Mouse (Mus musculus) ES-E14 (cell line): ENCODE measurements at regions not wholly inside any gene's neighbourhood (a gene's known extent, or its start where the extent isn't known, plus 50 kb on each side); places are given as distances from the start of the nearest gene placed in this dataset.

ENCODE experiments used
- DNase-seq: peaks from one replicate; pipeline ENCODE4 v3.0.0-alpha.2; 2013; ENCODE audit warnings: low read depth, low spot score
- H3K27ac ChIP-seq: 2 replicates; pipeline ENCODE4 v1.5.1; 2012; ENCODE audit warnings: low read depth, mild to moderate bottlenecking, low read length, moderate library complexity, mixed read lengths; ENCODE audit not compliant: poor library complexity, insufficient read depth, severe bottlenecking
- H3K36me3 ChIP-seq: 2 replicates; pipeline ENCODE4 v1.6.1; 2012; ENCODE audit warnings: mild to moderate bottlenecking, low read length, moderate library complexity, mixed read lengths; ENCODE audit not compliant: control insufficient read depth, poor library complexity, insufficient read depth, severe bottlenecking
- H3K4me1 ChIP-seq, 2 experiments: fragments of 150-350 bp in 1 of 2; sonication (generic) in 1 of 2; 2 replicates each; pipeline ENCODE4 v1.6.1; 2012; ENCODE audit warnings: low read length in 2 of 2, mild to moderate bottlenecking in 1 of 2, mixed read lengths in 1 of 2; ENCODE audit not compliant: control insufficient read depth in 2 of 2, insufficient read depth in 2 of 2, poor library complexity in 1 of 2
- H3K4me3 ChIP-seq, 2 experiments: fragments of 150-350 bp in 1 of 2; sonication (generic) in 1 of 2; 2 replicates each; pipeline ENCODE4 v1.5.1; 2012; ENCODE audit warnings: low read length in 2 of 2, low read depth in 1 of 2, mild to moderate bottlenecking in 1 of 2, mixed read lengths in 1 of 2; ENCODE audit not compliant: insufficient read depth in 1 of 2, poor library complexity in 1 of 2, severe bottlenecking in 1 of 2
- H3K9ac ChIP-seq: 2 replicates; pipeline ENCODE4 v1.6.1; 2012; ENCODE audit warnings: low read depth, mild to moderate bottlenecking, low read length, mixed read lengths; ENCODE audit not compliant: poor library complexity, insufficient read depth, severe bottlenecking
- H3K9me3 ChIP-seq: fragments of 150-350 bp; sonication (generic); 2 replicates; pipeline ENCODE4 v1.6.1; 2012; ENCODE audit warnings: low read depth, mild to moderate bottlenecking, low read length; ENCODE audit not compliant: control insufficient read depth, insufficient read depth
- CHD2 ChIP-seq: IDR thresholded peaks from 2 replicates; pipeline ENCODE4 v1.6.1; 2014; ENCODE audit warnings: mild to moderate bottlenecking, low read depth, low read length, inconsistent platforms
- HCFC1 ChIP-seq: IDR thresholded peaks from 2 replicates; pipeline ENCODE4 v1.6.1; 2012; ENCODE audit warnings: low read length, inconsistent platforms, borderline replicate concordance; ENCODE audit not compliant: insufficient read depth
- MAFK ChIP-seq: IDR thresholded peaks from 2 replicates; pipeline ENCODE4 v1.6.1; 2014; ENCODE audit warnings: mild to moderate bottlenecking, low read depth, low read length, inconsistent platforms; ENCODE audit not compliant: insufficient read depth
- ZC3H11A ChIP-seq: IDR thresholded peaks from 2 replicates; pipeline ENCODE4 v1.6.1; 2012; ENCODE audit warnings: low read depth, mild to moderate bottlenecking, inconsistent platforms, low read length, borderline replicate concordance
- ZNF384 ChIP-seq: IDR thresholded peaks from 2 replicates; pipeline ENCODE4 v1.6.1; 2012; ENCODE audit warnings: low read depth, low read length, inconsistent platforms
- in situ Hi-C, 2 experiments: fragments of 600-800 bp; cut with MboI; formaldehyde crosslinking; loops; one replicate each; pipeline ENCODE4 v1.15.1; 2025; ENCODE audit warnings: low sequenced_read_pairs in 2 of 2, inconsistent platforms in 1 of 2; ENCODE audit not compliant: unreplicated experiment in 2 of 2

DNA sequence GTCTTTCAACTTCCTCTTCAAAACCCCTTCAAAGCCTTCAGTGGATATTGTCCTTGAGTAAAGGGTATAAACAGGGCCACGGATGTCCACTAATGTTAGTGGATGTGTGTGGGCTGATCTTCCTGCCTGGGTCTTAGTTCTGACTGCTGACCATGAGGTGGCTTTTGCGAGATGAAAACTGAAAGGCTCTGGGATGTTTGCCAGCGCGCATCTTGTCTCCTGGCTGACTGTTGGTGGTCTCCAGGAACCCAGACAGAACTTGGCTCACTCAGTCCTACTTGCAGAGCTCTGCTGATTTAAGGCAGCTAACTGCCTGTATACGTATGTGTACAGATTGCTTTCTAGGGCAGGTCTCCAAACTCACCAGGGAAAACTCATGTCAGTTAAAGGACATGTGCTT lies 125.5 kb upstream of the Prdm1 start:
- Histone ChIP-seq H3K27ac (no peak overlapping the region), H3K9ac (no peak overlapping the region), H3K9me3 (no peaks in the 10 kb centered on the region), H3K4me1 (no peaks in the 10 kb centered on the region), H3K4me3 (no peak overlapping the region), H3K36me3 (no peaks in the 10 kb centered on the region)
- in situ Hi-C loops: no loop called here
- no peak for DNase-seq
- no peak for TF ChIP-seq ZNF384
- no peak for TF ChIP-seq ZC3H11A
- TF ChIP-seq HCFC1: no peak
- no peak for TF ChIP-seq MAFK
- no peak for TF ChIP-seq CHD2

DNA sequence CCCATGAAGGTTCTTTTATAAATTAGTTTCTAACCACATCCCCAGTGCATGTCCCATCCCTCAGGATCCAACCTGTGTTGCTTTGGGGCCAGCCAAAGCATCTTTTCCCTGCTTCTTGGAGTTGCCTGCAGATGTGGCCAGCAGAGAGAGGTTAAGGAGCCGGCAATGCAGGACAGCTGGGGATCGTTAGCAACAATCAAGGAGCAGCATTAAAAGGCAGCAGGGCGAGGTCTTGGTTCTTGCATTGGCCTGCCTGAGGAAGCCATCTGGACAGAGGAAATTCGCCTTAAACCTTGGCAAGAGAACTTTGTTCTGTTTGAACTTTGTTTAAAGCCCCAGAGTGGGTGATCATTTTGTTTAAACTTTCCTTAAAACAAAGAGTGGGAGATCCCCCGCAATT lies 118.7 kb upstream of the Prdm1 start:
- Histone ChIP-seq H3K4me3 (no peak overlapping the region), H3K27ac (no peak overlapping the region), H3K4me1 (no peaks in the 10 kb centered on the region), H3K36me3 (no peaks in the 10 kb centered on the region), H3K9ac (no peak overlapping the region), H3K9me3 (no peaks in the 10 kb centered on the region)
- no peak for DNase-seq
- no peak for TF ChIP-seq HCFC1
- TF ChIP-seq ZNF384: no peak
- no peak for TF ChIP-seq ZC3H11A
- no peak for TF ChIP-seq CHD2
- TF ChIP-seq MAFK: no peak
- in situ Hi-C loops: no loop called here

DNA sequence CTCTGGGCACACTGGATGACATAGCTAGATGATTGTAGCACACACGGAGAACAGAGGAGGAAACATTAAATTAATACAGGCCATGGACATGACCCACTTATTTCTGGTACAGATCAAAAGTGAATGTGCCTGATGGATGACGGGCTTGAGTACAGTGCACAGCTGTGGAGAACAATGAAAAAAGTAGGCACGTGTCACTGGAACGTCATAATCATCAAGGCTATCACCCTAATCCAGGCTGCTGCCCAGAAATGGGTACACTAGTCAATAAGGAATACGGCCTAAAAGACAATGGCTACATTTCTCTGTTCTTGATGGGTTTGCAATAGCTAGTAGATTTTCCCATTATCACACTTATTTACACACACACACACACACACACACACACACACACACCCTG lies 118.3 kb upstream of the Prdm1 start:
- Histone ChIP-seq H3K36me3 (no peaks in the 10 kb centered on the region), H3K27ac (no peak overlapping the region), H3K9ac (no peak overlapping the region), H3K4me3 (no peak overlapping the region), H3K9me3 (no peaks in the 10 kb centered on the region), H3K4me1 (no peaks in the 10 kb centered on the region)
- in situ Hi-C loops: no loop called here
- TF ChIP-seq ZNF384: no peak
- TF ChIP-seq HCFC1: no peak
- TF ChIP-seq MAFK: no peak
- no peak for DNase-seq

DNA sequence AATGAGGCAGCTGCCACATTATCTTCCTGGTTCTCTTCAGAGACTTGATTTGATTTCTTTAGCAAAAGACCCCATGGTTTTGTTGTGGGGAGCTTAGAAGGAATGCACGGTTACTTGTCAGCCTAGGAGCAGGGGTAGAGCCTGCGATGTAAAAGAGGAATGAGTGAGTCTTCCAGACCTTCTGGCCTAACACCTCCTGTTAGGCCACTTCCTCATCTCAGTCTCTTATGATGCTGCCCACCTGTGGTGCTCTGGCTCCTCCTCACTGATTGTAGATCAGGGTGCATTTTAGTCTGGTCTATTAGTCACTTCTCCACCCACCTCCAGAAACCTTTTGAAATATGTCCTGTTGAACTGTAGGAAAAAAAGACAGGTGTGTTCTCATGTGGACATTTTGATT lies 113.3 kb upstream of the Prdm1 start:
- no peaks in the 10 kb centered on the region for H3K36me3 ChIP-seq
- H3K9me3 ChIP-seq: no peaks in the 10 kb centered on the region
- no peak overlapping the region for H3K4me3 ChIP-seq
- H3K9ac ChIP-seq: no peak overlapping the region
- no peak for TF ChIP-seq HCFC1
- TF ChIP-seq MAFK: no peak
- TF ChIP-seq CHD2: no peak
- TF ChIP-seq ZNF384: no peak
- no peak for TF ChIP-seq ZC3H11A
- in situ Hi-C loops: no loop called here
- DNase-seq: no peak
- no peaks in the 10 kb centered on the region for H3K4me1 ChIP-seq
- no peak overlapping the region for H3K27ac ChIP-seq

DNA sequence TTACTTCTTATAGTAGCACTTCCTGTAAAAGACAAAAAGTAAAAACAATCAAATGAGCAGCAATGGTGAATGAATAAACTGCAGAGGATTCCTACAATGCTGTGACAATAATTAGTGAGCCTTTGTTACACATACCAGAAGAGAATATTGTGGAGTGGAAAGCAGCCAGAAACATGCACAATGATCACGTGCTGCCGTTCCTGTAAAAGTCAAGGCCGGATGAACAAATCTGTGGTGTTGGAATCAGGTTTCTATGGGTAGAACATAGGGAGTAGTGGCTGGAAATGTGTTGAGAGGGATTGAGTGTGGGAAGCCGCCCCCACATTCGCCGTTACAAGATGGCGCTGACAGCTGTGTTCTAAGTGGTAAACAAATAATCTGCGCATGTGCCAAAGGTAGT lies 112.3 kb upstream of the Prdm1 start:
- Histone ChIP-seq H3K4me3 (no peak overlapping the region), H3K9ac (no peak overlapping the region), H3K4me1 (no peaks in the 10 kb centered on the region), H3K27ac (no peak overlapping the region), H3K36me3 (no peaks in the 10 kb centered on the region), H3K9me3 (no peaks in the 10 kb centered on the region)
- no peak for DNase-seq
- in situ Hi-C loops: no loop called here
- TF ChIP-seq ZNF384: no peak
- TF ChIP-seq ZC3H11A: no peak
- no peak for TF ChIP-seq MAFK
- TF ChIP-seq HCFC1: no peak
- no peak for TF ChIP-seq CHD2
